Mouse (Mus musculus): ENCODE results near the gene Lst1.

Gene Lst1

DNA sequence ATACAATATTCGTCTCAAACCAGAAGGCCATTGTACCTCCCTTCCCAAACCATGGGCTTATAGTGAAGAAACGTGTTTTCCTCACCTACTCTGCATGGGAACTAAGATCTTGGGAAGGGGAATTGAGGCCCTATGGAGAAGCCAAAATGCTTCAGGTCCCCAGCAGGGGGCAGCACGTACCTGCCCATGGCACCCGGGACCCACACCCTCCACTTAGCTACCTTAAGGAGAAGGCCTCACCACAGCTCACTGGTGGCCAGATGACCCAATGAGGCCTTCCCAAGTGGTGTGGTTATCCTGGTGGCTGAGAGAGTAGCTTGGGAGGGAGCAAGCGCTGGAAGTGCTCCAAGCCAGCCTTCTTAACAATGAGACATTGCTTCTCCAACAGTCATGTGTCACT lies 9.7 kb downstream of the Lst1 start:
- no peak for DNase-seq

DNA sequence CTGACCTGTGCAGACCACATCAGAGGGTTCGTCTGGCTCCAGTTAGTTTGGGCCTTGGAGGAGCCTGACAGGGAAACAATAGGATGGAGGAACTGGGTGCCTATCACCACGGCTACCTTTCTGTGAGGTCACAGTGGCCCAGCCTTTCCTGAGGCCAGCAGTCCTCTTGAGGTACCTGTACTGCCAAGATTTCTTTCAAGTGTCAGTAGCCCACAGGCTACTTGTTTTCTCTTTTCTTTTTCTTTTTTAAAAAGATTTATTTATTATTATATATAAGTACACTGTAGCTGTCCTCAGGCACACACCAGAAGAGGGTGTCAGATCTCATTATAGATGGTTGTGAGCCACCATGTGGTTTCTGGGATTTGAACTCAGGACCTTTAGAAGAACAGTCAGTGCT lies 12.3 kb downstream of the Lst1 start, which contains the start of gene Aif1:
Gene Aif1 (minus strand): TSS at position 101 of the 400 bp plus-strand sequence.
- no peak for DNase-seq

DNA sequence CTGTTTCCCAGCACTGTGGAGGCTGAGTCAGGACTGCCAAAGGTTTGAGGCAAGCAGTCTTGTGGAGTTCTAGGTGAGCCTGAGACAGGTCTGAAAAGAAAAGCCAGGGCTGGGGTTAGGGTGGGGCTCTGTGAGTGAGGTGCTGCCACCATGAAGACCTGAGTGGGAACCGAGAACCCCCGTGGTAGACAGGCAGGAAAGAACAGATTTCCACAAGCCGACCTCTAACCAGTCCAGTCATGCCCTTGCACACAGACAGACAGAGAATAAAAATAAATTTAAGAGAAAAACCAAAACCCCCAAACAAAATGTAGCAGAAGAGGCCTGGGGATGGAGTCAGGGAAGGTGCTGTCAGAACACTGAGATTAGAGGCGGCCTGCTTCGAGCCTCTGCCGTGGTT lies 12.9 kb downstream of the Lst1 start:
- DNase-seq, result no peak

DNA sequence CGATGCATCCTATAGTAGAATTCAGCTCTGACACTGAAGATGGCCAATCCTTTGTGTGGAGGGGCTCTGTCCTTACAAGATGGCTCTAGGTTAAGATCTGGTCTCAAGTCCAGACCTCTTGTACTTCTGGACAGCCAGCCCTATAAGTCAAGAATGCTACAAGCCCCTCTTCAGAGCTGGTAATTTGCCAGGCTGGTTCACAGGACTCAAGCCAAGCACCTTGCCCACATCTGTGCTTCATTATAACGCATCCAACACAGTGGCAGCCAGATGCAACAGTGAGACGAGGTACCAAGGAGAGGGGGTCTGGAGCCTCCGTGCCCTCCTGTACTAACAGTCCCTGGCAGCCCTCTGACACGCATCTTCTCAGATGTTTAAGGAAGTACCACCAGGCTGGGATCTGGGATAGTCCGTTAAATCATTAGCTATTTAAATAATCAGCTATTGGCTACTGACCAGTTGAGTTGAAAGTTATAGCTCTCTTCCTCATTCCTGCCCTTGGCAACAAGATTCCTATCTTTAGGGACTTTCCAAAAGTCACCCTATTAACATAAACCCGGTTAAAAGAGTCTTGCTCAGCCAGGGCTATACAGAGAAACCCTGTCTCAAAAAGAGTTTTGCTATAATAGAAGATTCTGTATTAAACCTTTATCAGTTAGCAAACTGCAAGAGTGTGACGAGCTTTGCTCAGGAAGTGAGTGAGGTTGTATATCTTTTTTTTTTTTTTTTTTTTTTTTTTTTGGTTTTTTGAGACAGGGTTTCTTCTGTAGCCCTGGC lies 13.8 kb downstream of the Lst1 start:
- no peak for DNase-seq

DNA sequence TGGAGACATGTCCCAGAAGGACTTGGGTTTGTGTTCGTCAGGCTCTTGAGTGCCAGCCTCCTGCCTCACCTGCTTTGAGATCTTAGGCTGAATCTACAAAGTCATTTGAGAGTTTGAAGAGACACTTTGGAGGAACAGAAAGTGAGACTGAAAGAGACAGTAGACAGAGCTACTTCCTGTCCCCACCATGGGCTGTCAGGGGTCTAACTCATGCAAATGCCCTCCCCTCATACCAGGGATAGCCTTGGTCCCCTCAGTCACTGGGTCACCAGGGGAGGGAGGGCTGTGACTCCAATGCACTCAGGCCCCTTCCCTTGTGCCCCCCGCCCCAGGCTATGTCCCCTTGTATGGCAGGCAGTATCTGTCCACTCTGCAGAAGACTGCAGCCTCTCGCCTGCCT lies 14.9 kb downstream of the Lst1 start:
- no peak for DNase-seq

DNA sequence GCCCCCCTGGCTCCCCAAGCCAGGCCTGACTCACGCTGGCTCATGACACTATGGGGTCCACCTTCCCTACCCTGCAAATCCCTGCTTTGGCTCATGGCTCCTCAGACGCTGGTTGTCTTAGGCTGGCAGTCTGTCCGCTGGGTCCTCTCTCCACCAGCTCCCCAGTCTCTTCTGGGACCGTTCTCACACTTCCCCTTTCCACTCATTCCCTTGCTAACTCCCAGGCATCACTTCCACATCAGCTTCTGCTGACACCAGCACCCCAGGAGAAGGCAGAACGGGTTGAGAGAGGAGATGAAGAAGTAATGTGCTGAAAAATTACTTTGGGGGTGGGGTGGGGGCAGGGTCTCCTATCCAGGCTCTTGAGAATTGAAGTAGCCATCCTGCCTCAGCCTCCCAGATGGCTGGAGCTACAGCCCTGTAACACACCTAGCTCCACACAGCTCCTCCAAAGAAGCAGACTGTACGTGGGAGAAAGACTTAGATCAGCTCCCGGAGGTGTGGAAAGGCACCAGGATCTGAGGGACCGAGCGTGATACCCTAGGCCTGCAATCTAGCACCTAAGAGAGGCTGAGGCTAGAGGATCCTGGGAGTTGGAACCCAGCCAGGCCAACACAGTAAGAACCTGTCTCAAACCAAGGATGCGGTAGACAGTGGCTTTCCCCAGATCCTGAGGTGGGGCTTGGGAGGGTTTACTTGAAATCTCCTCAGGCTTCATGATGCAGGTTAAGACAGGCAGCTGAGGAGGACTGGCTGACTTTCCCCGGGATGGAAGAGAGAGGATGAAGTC lies 15.6 kb downstream of the Lst1 start:
- DNase-seq, result no peak

DNA sequence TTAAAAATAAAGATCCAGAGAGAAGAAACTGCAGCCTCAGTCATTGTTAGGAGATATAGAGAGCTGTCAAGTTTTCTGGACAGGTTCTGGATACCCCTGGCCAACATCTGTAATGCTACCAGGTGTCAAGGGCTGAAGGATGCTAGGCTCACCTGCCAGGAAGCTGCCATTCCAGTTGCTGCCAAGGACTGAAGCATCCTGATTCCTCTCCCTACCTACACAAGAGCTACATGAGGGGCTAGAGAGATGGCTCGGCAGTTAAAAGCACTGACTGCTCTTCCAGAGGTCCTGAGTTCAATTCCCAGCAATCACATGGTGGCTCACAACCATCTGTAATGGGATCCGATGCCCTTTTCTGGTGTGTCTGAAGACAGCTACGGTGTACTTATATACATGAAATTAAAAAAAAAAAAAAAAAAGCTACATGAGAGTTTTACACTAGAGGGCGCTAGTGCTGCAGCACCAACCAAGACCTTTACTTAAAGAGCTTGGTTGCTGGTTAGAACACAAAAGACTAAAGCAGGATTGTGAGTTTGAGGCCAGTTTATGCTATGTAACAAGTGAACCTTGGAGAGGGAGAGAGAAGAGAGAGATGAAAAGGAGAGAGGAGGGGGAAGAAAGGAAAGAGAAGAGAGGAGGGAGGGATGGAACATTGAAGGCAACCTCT lies 19.6 kb downstream of the Lst1 start:
- DNase-seq, result no peak

DNA sequence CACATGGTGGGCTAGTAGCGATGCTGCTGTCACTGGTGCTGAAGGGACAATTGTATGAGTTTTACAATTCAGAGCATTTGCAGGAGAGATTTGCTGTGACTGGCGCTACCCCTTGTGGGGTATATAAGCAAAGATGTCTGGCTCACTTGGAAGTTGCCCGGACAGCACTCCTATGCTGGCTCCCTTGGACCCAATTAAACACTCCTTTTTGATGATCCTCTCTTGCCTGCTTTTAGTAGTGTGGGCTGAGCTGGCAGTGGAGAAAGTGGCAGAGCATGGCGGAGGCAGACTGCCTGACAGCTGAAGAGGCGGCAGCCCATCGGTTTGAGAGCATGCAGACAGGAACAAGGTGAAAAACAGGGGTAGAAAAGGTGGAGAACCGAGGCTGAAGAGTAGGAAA lies 20.4 kb downstream of the Lst1 start:
- DNase-seq, result no peak

DNA sequence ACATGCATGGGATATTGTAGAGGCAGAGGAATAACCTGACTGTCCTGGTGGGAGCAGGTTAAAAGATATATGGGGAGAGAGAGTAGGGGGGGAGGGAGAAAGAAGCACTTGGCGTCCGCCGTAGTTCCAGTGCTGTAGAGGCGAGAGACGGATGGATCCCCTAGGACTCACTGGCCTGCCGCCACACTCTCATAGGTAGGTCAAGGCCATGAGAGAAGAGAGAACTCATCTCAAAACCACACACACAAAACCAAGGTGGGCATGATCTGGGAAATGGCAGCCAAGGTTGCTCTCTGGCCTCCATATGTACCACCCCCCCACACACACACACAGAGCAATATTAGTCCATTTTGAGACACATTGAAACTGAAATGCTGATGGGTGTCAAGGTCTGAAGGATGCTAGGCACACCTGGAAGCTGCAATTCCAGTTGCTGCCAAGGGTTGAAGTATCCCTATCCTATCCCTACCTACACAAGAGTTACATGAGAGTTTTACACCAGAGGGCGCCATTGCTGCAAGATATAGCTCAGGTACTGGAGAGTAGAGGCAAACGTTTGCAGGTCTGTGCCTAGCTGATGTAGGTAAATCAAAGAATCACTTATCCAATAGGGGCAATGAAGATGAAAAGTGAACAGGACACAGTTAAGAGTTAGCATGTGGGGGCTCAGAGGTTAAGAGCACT lies 21.7 kb downstream of the Lst1 start:
- DNase-seq, result peak; percentile 60

DNA sequence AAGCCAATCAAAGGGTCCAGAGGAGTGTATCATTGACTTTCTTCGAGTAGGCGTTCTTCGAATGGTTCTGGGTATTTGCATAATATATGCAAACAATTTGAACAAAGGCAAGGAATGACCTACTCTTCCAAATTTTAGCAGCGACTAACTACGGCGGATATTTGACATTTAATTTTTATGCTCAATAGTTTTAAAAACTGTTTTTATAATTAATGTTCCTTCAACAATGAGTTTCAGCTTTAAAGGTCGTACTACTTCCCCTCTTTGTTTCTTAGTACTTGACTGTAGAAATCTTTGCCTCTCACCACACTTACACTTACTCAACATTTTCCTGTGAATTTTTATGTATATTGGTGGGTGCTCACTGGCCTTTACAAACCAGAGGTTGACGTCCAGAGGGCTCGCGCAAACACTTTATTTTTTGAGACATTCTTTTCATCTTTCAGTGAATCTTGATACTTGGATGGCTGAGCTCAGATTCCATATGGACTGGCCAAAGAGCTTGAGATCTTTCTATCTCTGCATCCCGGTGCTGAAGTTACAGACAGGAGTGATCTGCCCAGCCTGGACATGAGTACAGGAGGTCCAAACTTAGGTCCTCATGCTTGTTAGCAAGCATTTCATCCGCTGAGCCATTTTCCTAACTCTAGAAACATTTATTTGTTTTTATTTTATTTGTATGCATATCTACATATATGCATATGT lies 22.6 kb downstream of the Lst1 start:
- no peak for DNase-seq

DNA sequence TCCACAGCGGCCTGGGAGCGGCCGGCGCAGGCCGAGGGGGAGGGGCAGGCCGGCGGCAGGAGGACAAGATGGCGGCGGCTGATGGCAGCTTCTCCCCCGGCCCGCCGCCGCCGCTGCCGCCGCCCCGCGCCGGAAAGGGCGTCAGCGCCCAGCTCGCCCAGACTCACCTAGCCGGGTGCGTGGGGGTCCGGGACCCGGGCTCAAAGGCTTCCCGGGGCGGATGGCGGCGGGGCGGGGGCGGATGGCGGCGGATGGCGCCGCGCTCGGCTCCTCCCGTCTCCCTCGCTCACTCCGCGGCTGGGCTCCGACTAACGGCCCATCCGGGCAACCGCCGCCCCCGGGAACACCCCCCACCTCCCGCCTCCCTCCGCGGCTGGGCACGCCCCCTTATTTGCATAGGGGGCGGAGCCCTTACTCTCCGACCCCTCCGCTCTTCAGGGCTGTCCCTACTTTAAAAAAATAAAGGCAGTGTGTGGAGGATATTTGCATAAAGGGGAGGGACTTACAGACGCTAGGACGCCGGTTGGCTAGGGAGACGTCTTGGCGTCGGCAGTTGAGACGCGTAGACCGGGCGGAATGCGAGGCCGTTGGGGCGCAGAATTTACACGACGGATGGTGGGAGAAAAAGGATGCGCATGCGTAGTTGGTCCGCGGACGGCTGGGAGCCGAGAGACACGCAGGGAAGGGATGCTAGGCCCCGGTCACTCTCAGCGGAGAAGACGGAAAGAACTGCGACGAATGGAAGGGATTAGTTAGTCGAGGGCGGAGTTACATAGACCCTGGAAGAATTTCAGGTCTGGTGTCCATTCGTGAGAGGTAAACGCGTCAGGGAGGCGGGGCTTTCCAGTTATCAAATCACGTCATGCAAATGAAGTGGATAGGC lies 23.4 kb downstream of the Lst1 start, which contains the start of gene Prrc2a:
Gene Prrc2a (minus strand): TSS at position 330 of the 883 bp plus-strand sequence.
- peak; percentile 99 for DNase-seq

DNA sequence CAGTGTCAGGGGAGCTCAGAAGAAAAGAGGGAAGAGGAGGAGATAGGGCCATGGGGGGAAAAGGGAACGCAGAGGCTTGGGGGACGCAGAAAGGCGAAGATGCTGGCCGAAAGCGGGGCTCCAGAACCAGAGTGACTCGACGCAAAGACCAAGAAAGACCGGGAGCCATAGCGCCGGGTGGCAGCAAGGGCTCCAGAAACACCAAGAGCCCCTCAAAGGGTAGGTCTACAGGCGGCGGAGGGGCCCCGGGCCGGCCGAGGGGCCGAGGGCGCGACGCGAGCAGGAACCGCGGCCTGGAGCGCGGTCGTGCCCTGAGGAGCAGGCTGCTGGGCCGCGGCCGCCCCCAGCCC lies 24.0 kb downstream of the Lst1 start:
- peak; percentile 50 for DNase-seq

DNA sequence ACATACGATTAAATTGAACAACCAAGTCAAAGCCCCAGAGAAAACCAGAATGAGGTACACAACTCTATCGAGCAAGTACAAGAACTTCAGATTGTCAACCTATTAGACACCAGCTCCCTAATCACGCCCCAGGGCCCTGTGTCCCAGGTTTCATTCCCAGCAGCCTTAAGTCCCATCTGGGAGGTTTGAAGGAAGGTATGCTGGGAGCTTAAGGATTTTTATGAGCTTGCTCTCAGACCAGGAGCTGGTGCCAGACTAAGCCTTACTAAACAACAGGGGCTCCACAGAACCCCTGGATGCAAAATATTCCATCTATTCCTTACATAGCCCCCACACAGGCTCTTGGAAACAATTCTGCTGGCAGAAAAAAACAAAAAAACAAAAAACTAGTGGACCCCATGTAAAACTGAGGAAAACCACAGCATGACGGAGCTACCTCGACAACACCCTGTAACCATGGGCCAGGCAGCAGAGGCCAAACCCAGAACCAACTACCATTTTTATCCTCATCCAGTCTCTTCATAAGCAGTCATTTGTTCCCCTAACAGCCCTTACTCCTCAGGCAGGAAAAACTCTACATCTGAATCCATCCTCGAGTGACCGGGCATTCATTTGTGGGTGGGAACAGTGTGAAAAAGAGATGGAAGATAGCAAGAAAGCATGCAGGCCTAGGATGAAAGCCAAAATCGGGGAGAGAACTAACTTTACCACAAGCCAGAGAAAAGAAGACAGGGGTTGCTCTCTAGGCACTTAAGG lies 24.7 kb downstream of the Lst1 start:
- DNase-seq, result no peak

DNA sequence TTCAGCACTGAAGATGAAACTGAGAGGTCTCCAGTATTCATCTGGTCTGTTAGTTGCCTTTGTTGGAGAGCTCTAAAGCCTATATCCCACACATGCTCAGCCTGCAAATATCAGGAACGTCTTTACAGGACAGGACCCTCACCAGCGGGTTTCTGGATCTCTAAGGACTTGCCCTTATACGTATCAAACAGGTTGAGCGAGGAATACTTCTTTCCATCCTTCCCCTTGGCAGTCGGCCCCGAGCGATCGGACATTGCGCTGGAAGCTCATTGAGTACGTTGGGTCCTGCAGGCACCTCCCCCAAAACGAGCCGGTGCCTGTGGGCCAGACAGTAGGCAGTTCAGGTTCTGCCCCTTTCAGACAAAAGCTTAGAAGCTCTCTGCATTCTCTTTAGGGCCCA lies 25.5 kb downstream of the Lst1 start:
- DNase-seq, result no peak

DNA sequence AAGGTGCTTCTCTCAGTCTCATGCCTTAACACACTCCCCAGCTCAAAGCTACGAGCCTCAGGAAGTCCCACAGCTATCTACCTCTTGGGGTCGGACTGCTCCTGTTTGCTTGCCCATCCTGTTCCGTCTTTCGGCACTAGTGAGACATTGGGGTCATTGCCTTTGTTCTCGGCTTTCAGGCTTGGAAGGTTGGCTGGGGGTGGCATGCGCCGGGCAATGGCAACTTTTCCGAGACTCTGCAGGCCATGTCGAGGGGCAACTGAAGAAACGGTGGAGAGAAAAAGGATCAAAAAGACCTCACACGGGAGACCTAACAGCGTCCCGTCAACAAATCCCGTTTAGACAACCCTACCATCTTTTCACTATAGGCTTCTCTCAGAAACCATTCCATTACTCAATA lies 26.1 kb downstream of the Lst1 start:
- DNase-seq, result no peak

DNA sequence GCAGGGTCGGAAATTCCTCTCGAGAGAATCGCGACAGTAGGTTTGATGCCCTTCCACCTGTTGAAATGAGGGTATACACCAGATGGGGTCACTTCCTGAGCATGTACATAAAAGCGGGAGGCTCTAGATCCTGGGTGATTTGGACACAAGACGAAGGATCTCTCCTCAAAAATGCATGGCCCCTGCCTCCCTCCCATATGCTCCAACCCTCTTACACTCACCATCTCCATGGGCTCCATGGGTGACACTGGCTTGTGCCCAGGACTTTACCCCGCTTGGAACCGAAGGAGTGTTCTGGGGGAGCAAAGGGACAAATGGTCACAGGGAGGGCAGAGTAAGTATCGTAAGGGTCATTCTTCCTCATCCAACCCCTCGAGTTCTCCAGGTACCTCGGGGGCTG lies 26.8 kb downstream of the Lst1 start:
- DNase-seq, result no peak

DNA sequence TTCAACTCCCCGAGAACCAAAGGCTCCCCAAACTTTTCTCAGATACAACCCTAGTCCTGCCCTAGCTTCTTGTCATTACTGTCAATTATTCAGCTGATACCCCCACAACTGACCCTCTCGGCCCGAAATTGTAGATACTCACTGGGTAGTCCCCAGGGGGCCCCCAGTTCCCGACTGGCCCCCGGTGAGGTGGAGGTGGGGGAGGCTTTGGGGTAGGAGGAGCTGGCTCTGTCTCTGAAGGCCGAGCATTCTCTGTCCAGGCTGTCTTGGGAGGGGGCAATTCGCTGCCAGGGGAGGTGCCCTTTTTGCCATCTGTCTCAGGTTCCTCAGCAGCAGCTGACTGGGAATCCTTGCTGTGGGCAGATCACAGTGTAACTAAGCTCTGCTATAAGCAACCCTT lies 28.6 kb downstream of the Lst1 start:
- DNase-seq, result no peak

DNA sequence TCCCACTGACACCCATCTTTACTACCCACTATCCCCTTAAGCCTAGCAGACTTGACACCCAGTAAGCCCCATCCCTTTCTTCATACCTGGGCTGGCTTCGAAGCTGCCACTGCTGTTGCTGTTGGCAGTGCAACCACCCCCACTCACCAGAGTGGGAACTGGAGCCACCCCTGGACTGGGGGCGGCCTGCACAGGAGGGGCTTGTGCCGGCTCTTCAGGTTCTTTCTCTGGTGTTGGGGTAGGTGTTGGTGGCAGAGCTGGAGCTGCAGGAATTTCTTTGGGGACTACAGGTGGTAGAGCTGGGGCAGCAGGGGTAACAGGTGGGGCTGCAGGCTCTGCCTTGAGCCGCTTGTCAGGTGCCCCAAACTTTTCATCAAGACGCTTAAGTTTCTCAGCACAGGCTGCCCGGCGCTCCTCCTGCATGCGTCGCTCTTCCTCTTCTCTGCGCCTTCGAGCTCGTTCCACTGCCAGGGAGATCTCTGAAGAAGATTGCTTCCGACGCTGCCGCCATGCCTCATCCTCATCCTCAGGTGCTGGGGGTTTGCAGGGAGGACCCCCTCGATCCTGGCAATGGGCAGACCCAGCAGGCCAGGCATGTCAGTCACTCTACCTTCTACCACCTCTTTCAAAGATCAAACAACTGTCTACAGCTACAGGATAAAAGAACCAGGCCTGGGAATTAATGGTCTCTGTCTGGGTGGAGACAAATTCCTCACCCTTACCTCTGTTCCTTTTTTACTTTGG lies 29.2 kb downstream of the Lst1 start:
- no peak for DNase-seq

DNA sequence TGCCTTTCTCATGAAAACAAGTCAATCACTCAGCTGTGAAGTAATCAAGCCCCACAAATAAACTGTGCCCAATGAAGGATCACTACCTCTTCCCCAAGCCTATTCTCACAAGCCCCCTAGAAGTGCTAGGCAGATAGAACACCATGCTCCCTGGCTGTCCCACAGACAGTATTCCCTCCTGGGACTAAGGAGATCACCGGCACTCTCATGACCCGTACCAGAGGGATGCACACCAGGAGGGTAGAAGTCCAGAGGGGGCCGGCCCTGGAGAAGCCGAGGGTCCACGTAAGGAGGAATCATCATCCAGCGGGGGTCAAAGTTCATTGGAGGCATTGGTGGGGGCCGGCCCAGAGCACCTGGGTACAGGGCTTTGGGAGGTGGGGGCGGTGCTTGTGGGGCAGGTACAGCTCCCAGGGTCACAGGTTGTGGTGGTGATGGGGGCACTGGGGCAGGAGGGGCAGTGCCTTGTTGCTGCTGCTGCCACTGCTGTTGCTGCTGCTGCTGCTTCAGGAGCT lies 30.5 kb downstream of the Lst1 start:
- no peak for DNase-seq

DNA sequence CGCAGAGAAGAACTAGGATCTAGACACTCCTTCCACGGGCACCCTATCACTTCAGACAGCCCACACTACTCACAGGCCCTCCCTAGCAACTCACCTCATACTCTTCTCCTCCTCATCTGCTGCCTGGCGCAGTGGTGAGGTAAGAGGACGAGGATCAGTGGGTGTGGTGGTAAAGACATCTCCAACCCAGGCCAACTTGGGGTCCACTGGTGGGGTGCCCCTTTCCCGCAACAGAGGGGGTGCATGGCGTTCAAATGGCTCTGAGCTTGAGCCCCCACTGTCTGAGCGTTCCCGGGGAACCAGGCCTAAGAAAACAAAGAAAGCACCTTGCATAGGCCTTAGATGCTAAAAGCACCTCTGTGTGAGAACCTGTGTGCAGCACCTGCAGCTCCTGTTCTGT lies 31.0 kb downstream of the Lst1 start:
- no peak for DNase-seq

Measured in cerebellum, adult 11 months (tissue).